Mouse (Mus musculus) limb, embryonic 10.5 days (tissue): ENCODE measurements around the gene Adcy7. TPM values are rescaled to one million over a fixed set of nuclear protein-coding genes. Genes with fewer than 3 reads are reported as not detected.
A peak's percentile ranks its signal among the peaks of the same experiment; 100 is the strongest.

Experiments used
- DNase-seq: peaks from one replicate; pipeline ENCODE4 v3.0.0-alpha.2; 2017; ENCODE audit warnings: low spot score
- H3K27ac ChIP-seq: fragments of 300-500 bp; sonication (generic); 2 replicates; pipeline ENCODE4 v1.5.1; 2016; ENCODE audit warnings: mild to moderate bottlenecking
- H3K27me3 ChIP-seq: fragments of 300-500 bp; sonication (generic); 2 replicates; pipeline ENCODE4 v1.6.1; 2016; ENCODE audit warnings: low read depth, mild to moderate bottlenecking; ENCODE audit not compliant: poor library complexity, severe bottlenecking
- H3K36me3 ChIP-seq: fragments of 300-500 bp; sonication (generic); 2 replicates; pipeline ENCODE4 v1.6.1; 2016; ENCODE audit warnings: mild to moderate bottlenecking, moderate library complexity
- H3K4me1 ChIP-seq: fragments of 300-500 bp; sonication (generic); 2 replicates; pipeline ENCODE4 v1.6.1; 2016
- H3K4me3 ChIP-seq: fragments of 300-500 bp; sonication (generic); 2 replicates; pipeline ENCODE4 v1.5.1; 2016; ENCODE audit warnings: mild to moderate bottlenecking, moderate library complexity
- H3K9me3 ChIP-seq: fragments of 300-500 bp; sonication (generic); replicated peaks from 2 replicates; pipeline ENCODE4 v1.6.1; 2016; ENCODE audit warnings: mild to moderate bottlenecking
- WGBS: fragments of 180-500 bp; shearing (Covaris S2); methylation state at CpG from one replicate; pipeline ENCODE4 v1.1.7; 2016; 5-methylcytosine and 5-hydroxymethylcytosine counted together
- polyA plus RNA-seq: library from polyadenylated mRNA; unstranded; fragments of >200 nt; fragmentation: Nextera tagmentation; extraction: Ambion mirVana; gene quantifications from 2 replicates; pipeline ENCODE4 v1.2.1, GENCODE M21; 2016

Gene Adcy7
- polyA plus RNA-seq, 1 experiment from 2014 or later: 2.2 TPM

- WGBS: 86% methylated on average over 11 of the region's 11 CpGs
Measured at GRCm38 (mm10) chr8:88258544-88258943, 13.7 kb upstream of the Adcy7 start.

GRCm38 (mm10) chr8:88260466-88260980, 11.7 kb upstream of the Adcy7 start:
- Histone ChIP-seq H3K27me3 (no peaks in the 10 kb centered on the region), H3K4me3 (no peak overlapping the region), H3K9me3 (no peaks in the 10 kb centered on the region), H3K4me1 (peaks cover 22% of the 10 kb centered on the region), H3K36me3 (peaks cover 32% of the 10 kb centered on the region), H3K27ac (no peak overlapping the region)
- 91% methylated on average over 7 of the region's 7 CpGs for WGBS
- no peak for DNase-seq

More at GRCm38 (mm10) chr8:88258544-88258943, 13.7 kb upstream of the Adcy7 start:
- peaks cover 50% of the 10 kb centered on the region for H3K36me3 ChIP-seq
- no peaks in the 10 kb centered on the region for H3K9me3 ChIP-seq
- H3K4me3 ChIP-seq: no peak overlapping the region
- no peak for DNase-seq
- peaks cover 12% of the 10 kb centered on the region for H3K4me1 ChIP-seq
- H3K27ac ChIP-seq: no peak overlapping the region
- no peaks in the 10 kb centered on the region for H3K27me3 ChIP-seq

- Histone ChIP-seq H3K4me1 (peaks cover 31% of the 10 kb centered on the region), H3K36me3 (peaks cover 12% of the 10 kb centered on the region; the same call in 1 of the 2 replicates), H3K27ac (peak overlapping the region; percentile 7; the same call in 1 of the 2 replicates), H3K4me3 (no peak overlapping the region), H3K9me3 (no peaks in the 10 kb centered on the region), H3K27me3 (no peaks in the 10 kb centered on the region)
- no peak for DNase-seq
- 65% methylated on average over 14 of the region's 14 CpGs for WGBS
Measured at GRCm38 (mm10) chr8:88262831-88263635, 9.2 kb upstream of the Adcy7 start.

- 4% methylated on average over 2 of the region's 2 CpGs for WGBS
- no peaks in the 10 kb centered on the region; the same call in 1 of the 2 replicates for H3K27me3 ChIP-seq
- peaks cover 30% of the 10 kb centered on the region for H3K4me1 ChIP-seq
- no peak overlapping the region for H3K4me3 ChIP-seq
- peak; percentile 73 for DNase-seq
- H3K36me3 ChIP-seq: 0 out of 2 replicates have a peak, but pooled peaks cover 2% of the 10 kb centered on the region
- H3K9me3 ChIP-seq: no peaks in the 10 kb centered on the region
- H3K27ac ChIP-seq: peak overlapping the region; percentile 76
Measured at GRCm38 (mm10) chr8:88265511-88265910, 6.7 kb upstream of the Adcy7 start.

GRCm38 (mm10) chr8:88266170-88266800, 5.9 kb upstream of the Adcy7 start:
- Histone ChIP-seq H3K27ac (peak overlapping the region; percentile 76; the same call in 1 of the 2 replicates), H3K4me1 (peaks cover 30% of the 10 kb centered on the region), H3K4me3 (no peak overlapping the region), H3K36me3 (no peaks in the 10 kb centered on the region), H3K27me3 (peaks cover 7% of the 10 kb centered on the region; the same call in 1 of the 2 replicates), H3K9me3 (no peaks in the 10 kb centered on the region)
- WGBS: 59% methylated on average over 10 of the region's 10 CpGs
- DNase-seq: peak; percentile 92

GRCm38 (mm10) chr8:88266801-88267403, 5.3 kb upstream of the Adcy7 start:
- H3K27me3 ChIP-seq: peaks cover 13% of the 10 kb centered on the region; the same call in 1 of the 2 replicates
- H3K36me3 ChIP-seq: no peaks in the 10 kb centered on the region
- H3K4me3 ChIP-seq: no peak overlapping the region
- DNase-seq: no peak
- H3K4me1 ChIP-seq: peaks cover 30% of the 10 kb centered on the region
- no peak overlapping the region for H3K27ac ChIP-seq
- WGBS: 85% methylated on average over 14 of the region's 14 CpGs
- H3K9me3 ChIP-seq: no peaks in the 10 kb centered on the region

GRCm38 (mm10) chr8:88269107-88269875, 2.9 kb upstream of the Adcy7 start:
- Histone ChIP-seq H3K36me3 (no peaks in the 10 kb centered on the region), H3K9me3 (no peaks in the 10 kb centered on the region), H3K4me1 (peaks cover 29% of the 10 kb centered on the region), H3K27me3 (peaks cover 37% of the 10 kb centered on the region), H3K4me3 (no peak overlapping the region), H3K27ac (no peak overlapping the region)
- 71% methylated on average over 7 of the region's 7 CpGs for WGBS
- DNase-seq: no peak

- Histone ChIP-seq H3K9me3 (no peaks in the 10 kb centered on the region), H3K4me1 (peaks cover 27% of the 10 kb centered on the region), H3K27ac (no peak overlapping the region), H3K36me3 (no peaks in the 10 kb centered on the region), H3K27me3 (peaks cover 45% of the 10 kb centered on the region), H3K4me3 (no peak overlapping the region)
- 70% methylated on average over 3 of the region's 3 CpGs for WGBS
- DNase-seq: no peak
Measured at GRCm38 (mm10) chr8:88270086-88270485, 2.1 kb upstream of the Adcy7 start.

- DNase-seq: no peak
- 67% methylated on average over 7 of the region's 7 CpGs for WGBS
- H3K4me1 ChIP-seq: peaks cover 11% of the 10 kb centered on the region
- H3K4me3 ChIP-seq: peak overlapping the region; percentile 57
- H3K27me3 ChIP-seq: peaks cover 46% of the 10 kb centered on the region
- no peak overlapping the region for H3K27ac ChIP-seq
- H3K36me3 ChIP-seq: no peaks in the 10 kb centered on the region
- H3K9me3 ChIP-seq: no peaks in the 10 kb centered on the region
Measured at GRCm38 (mm10) chr8:88273051-88273430, 838 bp downstream of the Adcy7 start.

- H3K9me3 ChIP-seq: no peaks in the 10 kb centered on the region
- H3K4me1 ChIP-seq: peaks cover 11% of the 10 kb centered on the region
- no peak overlapping the region for H3K27ac ChIP-seq
- 88% methylated on average over 5 of the region's 5 CpGs for WGBS
- H3K27me3 ChIP-seq: peaks cover 46% of the 10 kb centered on the region
- DNase-seq: no peak
- no peak overlapping the region for H3K4me3 ChIP-seq
- no peaks in the 10 kb centered on the region for H3K36me3 ChIP-seq
Measured at GRCm38 (mm10) chr8:88274090-88274489, 1.9 kb downstream of the Adcy7 start.

GRCm38 (mm10) chr8:88279220-88279619, 7.0 kb downstream of the Adcy7 start:
- no peak for DNase-seq
- H3K4me3 ChIP-seq: no peak overlapping the region
- 50% methylated on average over 5 of the region's 5 CpGs for WGBS
- H3K27ac ChIP-seq: no peak overlapping the region
- no peaks in the 10 kb centered on the region for H3K9me3 ChIP-seq
- H3K36me3 ChIP-seq: no peaks in the 10 kb centered on the region
- peaks cover 10% of the 10 kb centered on the region for H3K27me3 ChIP-seq
- H3K4me1 ChIP-seq: peaks cover 20% of the 10 kb centered on the region

GRCm38 (mm10) chr8:88279670-88280069, 7.5 kb downstream of the Adcy7 start:
- no peak overlapping the region for H3K27ac ChIP-seq
- WGBS: 83% methylated on average over 6 of the region's 6 CpGs
- H3K9me3 ChIP-seq: no peaks in the 10 kb centered on the region
- H3K27me3 ChIP-seq: peaks cover 5% of the 10 kb centered on the region
- no peak for DNase-seq
- no peak overlapping the region for H3K4me3 ChIP-seq
- H3K36me3 ChIP-seq: no peaks in the 10 kb centered on the region
- H3K4me1 ChIP-seq: peaks cover 25% of the 10 kb centered on the region
